13 mouse cellular contexts compared by ENCODE assay signal in the genomic region with DNA sequence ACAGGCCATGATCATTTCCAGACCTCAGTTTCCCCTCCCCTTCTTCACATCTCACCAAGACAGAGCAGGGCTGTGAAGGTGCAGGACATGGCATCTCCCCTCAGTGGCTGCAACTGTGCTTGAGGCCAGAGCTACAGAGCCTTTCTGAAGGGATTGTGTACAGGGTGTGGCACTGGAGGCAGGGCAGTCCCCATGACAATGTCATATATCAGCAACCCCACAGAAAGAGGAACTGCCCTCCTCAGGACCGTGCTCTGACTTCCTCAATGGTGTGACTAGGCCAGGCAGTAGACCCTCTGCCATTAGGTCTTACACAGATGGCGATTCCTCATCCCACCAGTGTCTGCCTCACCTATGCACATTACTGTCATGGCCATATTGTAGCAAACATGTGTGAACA. TPM values are rescaled to one million over a fixed set of nuclear protein-coding genes. Genes with fewer than 3 reads are reported as not detected.
DNase-seq lines count a peak whose midpoint lies in the region; ATAC-seq and TF ChIP-seq lines count a peak whose summit lies in the region.
"Not testable (repeated sequence)": the region's sequence is repeated elsewhere in the genome, so short reads cannot be mapped to it uniquely, and the experiment has no call there.
"Had no signal": no experiment of that assay in that cellular context is flagged by ENCODE, and none has a peak within 500 bp of the region (broad histone marks: within the 10 kb centered on the region; RNA-seq: fewer than 3 reads in every experiment).

Lilra6 (minus strand) TSS at position 117 of the 400 bp plus-strand sequence.

- dilution Hi-C loops in CH12.LX (cut with MboI; ENCODE audit: extremely low pct_ligation_motif_present, extremely low pct_unique_long_range_greater_than_20kb, low sequenced_read_pairs) = not testable (repeated sequence)

- H3K9ac ChIP-seq in CH12.LX (ENCODE audit: insufficient read depth, low read depth); liver, postnatal 0 days (replicated peaks): not testable (repeated sequence)

- H3K4me3 ChIP-seq in CH12.LX (replicated peaks in 1 of 3; ENCODE audit: low read depth in 2 of 3, low read length in 2 of 3, poor library complexity in 1 of 3); bone marrow macrophage, adult 2 months (ENCODE audit: insufficient read depth, low read length); liver, postnatal 0 days (ENCODE audit: low read depth, low read length): not testable (repeated sequence)

- peak; percentile 37 for DNase-seq in CH12.LX (ENCODE audit: extremely low read depth)
- DNase-seq in liver, postnatal 0 days = peak; percentile 13
- DNase-seq in lung, postnatal 4 days = peak; percentile 18 to 24
- DNase-seq in spleen, postnatal 36 days (ENCODE audit: low spot score in 2 of 2) = peak; percentile 65 to 67

- TF ChIP-seq POLR2A in CH12.LX (IDR thresholded peaks at IDR 0.05; ENCODE audit: low read depth, low read length); bone marrow macrophage, adult 2 months (IDR thresholded peaks at IDR 0.05; ENCODE audit: borderline replicate concordance, low read depth, low read length): not testable (repeated sequence)

- not testable (repeated sequence) for H3K36me3 ChIP-seq in CH12.LX (replicated peaks in 1 of 2; ENCODE audit: control insufficient read depth in 1 of 2, insufficient read depth in 1 of 2, low read length in 1 of 2); liver, postnatal 0 days (replicated peaks; ENCODE audit: insufficient read depth, low read length)

- H3K4me1 ChIP-seq in CH12.LX (ENCODE audit: control insufficient read depth in 1 of 2, insufficient read depth in 2 of 2) = peaks cover 7 to 11% of the 10 kb centered on the region in 2 experiments
- not testable (repeated sequence) for H3K4me1 ChIP-seq in bone marrow macrophage, adult 2 months (ENCODE audit: control insufficient read depth, insufficient read depth, low read length); liver, postnatal 0 days (ENCODE audit: insufficient read depth)

- TF ChIP-seq CTCF in CH12.LX (conservative IDR thresholded peaks at IDR 0.05 in 1 of 2, IDR thresholded peaks at IDR 0.05 in 1 of 2; ENCODE audit: low read depth in 2 of 2, low read length in 2 of 2); bone marrow macrophage, adult 2 months (IDR thresholded peaks at IDR 0.05; ENCODE audit: low read depth, low read length); liver, postnatal 0 days (IDR thresholded peaks at IDR 0.05; ENCODE audit: low read depth): not testable (repeated sequence)

- not testable (repeated sequence) for H3K9me3 ChIP-seq in CH12.LX (replicated peaks; ENCODE audit: low read length); liver, postnatal 0 days (ENCODE audit: low read length)

- not testable (repeated sequence) for ATAC-seq in liver, postnatal 0 days; monocyte, adult 5-6 weeks (replicated peaks; ENCODE audit: insufficient number of reproducible peaks, low FRiP score, low TSS enrichment, poor library complexity, severe bottlenecking)

- H3K27me3 ChIP-seq in CH12.LX (replicated peaks); liver, postnatal 0 days (ENCODE audit: insufficient read depth, low read length): not testable (repeated sequence)

- 19% methylated on average over 2 of the region's 2 CpGs for WGBS in liver, postnatal 0 days (ENCODE audit: insufficient replicate concordance)

- not testable (repeated sequence) for TF ChIP-seq EP300 in CH12.LX (IDR thresholded peaks at IDR 0.05; ENCODE audit: low read length); liver, postnatal 0 days (IDR thresholded peaks at IDR 0.05; ENCODE audit: low read depth)

- H3K27ac ChIP-seq in CH12.LX (ENCODE audit: insufficient read depth, low read depth); bone marrow macrophage, adult 2 months (ENCODE audit: insufficient read depth, low read depth, low read length); liver, postnatal 0 days (ENCODE audit: low read depth): not testable (repeated sequence)

- not testable (repeated sequence) for TF ChIP-seq RAD21 in CH12.LX (IDR thresholded peaks at IDR 0.05; ENCODE audit: low read depth, low read length)

- in situ Hi-C loops in CH12.LX (cut with MboI; ENCODE audit: low pct_ligation_motif_present, low pct_unique_long_range_greater_than_20kb, low sequenced_read_pairs) = not testable (repeated sequence)

- H3K79me2 ChIP-seq in CH12.LX (replicated peaks; ENCODE audit: control insufficient read depth, extremely low read depth, insufficient read depth, poor library complexity, severe bottlenecking) = not testable (repeated sequence)

- not testable (repeated sequence) for H3K4me2 ChIP-seq in CH12.LX (ENCODE audit: insufficient read depth, low read depth, poor library complexity, severe bottlenecking); liver, postnatal 0 days (ENCODE audit: low read depth, low read length)

RNA-seq across cellular contexts. Expression of gene Lilra6, which starts in this region (rescaled TPM):
- total RNA-seq in CH12.LX (2012; rRNA removed) (0.08 TPM in 1 of 2 replicates, not detected in the other), CH12.LX (2014; rRNA removed) (0.26 and 0.53 TPM in 2 replicates)
- polyA plus RNA-seq in CH12.LX (2012; ENCODE audit: insufficient read length, low read depth) = 0.48 and 1.0 TPM in 2 replicates
- 21.8 and 25.7 TPM in 2 replicates for polyA plus RNA-seq in bone marrow macrophage, adult 2 months (2012; ENCODE audit: insufficient read depth, insufficient read length, missing spikeins)
- polyA plus RNA-seq in liver, postnatal 0 days (2015; fragmentation: Nextera tagmentation; extraction: Ambion mirVana) = 0.73 and 1.2 TPM in 2 replicates
- 3.5 to 19.0 TPM (median 14.2 TPM) in 3 replicates for total RNA-seq in monocyte, adult 5-6 weeks (2017)
- total RNA-seq: ES-E14; gastrocnemius, postnatal 14 days had no signal
- polyA plus RNA-seq: embryonic facial prominence, embryonic 13.5 days; forebrain, embryonic 12.5 days; forebrain, embryonic 16.5 days; hindbrain, embryonic 11.5 days; hindbrain, embryonic 15.5 days had no signal

Comparison
In these comparisons a context has a peak if more than half of its experiments do, and no peak if none do; other contexts are left out.
1. RNA of gene Lilra6 (polyA plus RNA-seq): 21.8 to 25.7 TPM in bone marrow macrophage, adult 2 months; 0.73 to 1.2 TPM in liver, postnatal 0 days and 0.48 to 1.0 TPM in CH12.LX; every median in the first group is over 10 times any median in the second.
2. DNase-seq: peak in every context shown above with its lines; median percentile 66 in spleen, postnatal 36 days; 37 in CH12.LX; 21 in lung, postnatal 4 days; 13 in liver, postnatal 0 days.